Mouse (Mus musculus) thymus, adult 18-20 months (tissue): ENCODE data around the gene Mdk.

Experiments used
- DNase-seq, 2 experiments: peaks; one replicate each; pipeline ENCODE4 v3.0.0; 2022; ENCODE audit warnings: mixed read lengths in 2 of 2

Mdk gene

DNA sequence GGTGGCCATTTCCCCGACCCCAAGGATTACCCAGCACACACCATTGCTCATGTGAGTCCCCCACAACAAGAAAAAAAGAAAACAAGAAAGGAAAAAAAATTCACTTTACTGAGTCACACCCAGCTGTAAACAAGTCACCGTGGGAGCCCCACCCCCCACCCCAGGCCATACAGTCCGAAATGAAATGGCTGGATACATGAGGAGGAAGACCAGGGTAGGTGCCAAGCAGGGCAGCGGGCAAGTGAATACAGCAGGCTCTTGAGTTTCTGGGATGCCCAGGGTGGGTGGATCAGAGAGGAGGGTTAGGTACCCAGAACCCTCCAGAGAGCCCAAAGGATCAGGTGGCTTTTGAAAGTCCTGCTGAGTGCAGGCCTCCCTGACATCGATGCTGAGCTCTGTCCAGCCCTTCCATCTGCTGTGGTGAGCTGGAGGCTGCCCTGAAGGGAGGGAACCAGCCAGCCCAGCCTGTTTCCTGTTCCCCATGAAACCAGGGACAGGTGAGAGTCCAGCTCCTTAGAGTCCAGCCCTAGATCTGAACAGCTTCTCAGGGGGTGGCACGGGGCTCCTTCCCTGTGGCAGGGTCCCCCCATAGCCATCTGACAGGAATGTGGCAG, 747 bp upstream of the Mdk start:
- no peak for DNase-seq

DNA sequence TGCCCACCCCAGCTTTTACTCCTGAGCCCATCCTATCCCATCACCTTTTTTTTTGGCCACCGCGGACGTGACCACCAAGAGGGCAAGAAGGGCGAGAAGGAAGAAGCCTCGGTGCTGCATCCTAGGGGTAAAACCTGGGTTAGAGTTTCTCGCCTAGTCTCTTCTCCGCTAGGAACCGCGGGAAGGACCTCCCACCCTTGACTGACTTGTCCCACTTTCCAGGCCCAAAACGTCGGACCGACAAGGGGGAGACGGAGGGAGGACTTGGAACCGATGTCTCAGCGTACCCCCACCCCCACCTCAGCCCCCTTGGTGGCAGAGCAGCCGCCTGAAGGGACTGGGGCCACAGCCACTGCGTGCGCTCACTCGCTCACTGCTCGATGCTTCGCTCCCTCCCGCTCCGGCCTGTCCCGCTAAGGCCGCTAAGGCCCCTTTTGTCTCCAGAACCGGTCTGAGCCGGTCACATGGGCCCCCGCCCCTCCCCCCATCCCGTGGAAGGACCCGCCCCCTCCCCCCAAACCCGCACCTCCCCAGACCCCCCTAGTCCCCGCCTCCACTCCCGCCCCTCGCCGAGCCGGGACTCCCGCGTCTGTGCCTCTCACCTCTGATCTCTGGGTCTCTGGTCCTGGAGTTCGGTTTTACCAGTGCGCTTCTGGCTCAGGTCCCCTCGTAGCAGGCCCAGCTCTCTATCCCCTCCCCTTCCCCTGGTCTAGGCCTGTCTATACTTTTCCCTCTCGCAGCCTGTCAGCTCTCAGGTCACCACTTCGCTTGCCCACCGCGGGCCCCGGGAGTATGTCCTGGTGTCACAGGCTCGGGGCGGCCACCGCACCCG, 553 bp downstream of the Mdk start:
- no peak for DNase-seq

DNA sequence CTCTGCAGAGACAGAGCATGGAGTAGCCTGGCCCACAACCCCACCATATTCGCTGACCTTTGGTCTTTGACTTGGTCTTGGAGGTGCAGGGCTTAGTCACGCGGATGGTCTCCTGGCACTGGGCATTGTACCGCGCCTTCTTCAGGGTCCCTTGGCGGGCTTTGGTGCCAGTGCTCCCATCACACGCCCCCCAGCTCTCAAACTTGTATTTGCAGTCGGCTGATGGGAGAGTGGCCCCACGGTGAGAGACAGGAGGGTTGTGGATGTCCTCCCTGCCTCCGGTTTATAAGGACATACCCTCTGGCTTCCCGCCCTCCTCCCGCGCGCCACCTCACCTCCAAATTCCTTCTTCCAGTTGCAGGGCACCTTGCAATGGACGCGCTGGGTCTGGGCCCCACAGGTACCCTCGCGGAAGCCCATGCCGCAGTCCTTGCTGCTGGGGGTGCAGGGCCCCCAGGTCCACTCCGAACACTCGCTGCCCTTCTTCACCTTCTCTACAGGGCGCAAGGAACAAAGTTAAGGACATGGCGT, 1.3 kb downstream of the Mdk start:
- DNase-seq = no peak

DNA sequence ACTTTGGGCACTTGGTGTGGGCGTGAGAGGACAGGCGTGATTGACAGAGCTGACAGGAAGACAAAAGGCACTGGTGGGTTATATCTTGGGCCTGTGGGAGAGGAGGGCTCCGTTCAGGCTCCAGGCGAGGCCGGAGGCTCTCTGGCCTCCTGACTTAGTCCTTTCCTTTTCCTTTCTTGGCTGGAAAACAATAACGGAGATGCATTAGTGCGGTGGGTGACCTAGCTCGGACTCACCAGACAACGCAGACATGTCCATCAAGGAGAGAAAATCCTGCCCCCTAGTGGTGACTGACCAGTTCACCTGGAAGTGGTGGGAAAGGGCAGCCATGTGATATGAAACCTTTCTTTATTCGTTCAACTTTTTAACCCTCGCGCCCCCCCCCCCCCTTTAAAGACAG, 2.2 kb downstream of the Mdk start:
- DNase-seq = no peak

DNA sequence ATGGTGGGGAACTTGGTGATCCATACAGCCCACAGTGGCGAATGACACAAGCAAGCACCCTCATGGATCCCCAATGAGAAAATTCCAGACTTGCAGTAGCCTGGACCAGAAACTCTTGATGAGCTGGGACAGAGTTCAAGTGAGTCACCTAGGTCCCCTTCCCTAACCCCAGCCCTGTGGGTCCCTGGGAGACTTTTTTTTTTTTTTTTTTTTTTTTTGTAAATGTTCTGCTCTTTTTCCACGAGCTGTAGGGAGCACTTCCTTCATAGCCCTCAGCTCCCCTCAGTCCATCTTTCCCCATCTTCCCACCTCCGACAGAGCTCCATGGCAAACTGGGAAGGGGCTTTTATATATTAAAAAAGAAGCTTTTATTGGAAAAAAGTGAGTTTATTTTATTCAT, 2.6 kb downstream of the Mdk start:
- no peak for DNase-seq

DNA sequence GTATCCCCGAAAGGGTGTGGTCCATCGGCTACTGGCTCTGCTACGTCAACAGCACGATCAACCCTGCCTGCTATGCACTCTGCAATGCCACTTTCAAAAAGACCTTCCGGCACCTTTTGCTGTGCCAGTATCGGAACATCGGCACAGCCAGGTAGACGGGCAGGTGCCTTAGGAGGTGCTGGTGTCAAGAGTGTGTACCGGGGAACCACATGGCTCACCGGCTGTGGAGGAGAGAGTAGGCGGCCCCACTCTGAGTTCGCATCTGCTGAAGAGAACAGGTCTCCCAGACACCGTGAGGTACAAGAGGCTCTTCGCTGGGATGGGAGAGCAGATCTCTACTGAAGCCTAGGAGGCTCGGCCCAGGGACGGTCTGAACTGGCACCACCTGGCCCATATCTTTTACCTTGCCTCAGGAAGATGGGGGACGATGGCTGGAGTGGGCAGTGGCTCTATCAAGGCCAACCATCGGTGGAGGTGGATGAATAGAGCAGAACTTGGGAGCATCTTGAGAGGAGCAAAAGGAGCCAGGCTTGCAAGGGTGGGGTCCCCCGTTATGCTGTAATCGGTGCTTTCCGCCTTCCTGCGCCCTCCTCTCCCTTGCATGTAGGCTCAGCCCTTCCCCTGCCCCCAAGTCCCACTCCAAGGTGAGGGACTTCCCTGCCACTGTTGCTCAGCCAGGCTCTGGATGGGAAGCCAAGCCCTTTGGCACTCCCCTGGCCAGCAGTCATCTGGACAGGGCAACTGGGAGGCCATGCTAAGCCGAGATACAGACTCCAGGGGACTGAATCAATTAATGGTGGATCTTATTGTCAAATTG, 3.4 kb downstream of the Mdk start:
- DNase-seq = no peak

DNA sequence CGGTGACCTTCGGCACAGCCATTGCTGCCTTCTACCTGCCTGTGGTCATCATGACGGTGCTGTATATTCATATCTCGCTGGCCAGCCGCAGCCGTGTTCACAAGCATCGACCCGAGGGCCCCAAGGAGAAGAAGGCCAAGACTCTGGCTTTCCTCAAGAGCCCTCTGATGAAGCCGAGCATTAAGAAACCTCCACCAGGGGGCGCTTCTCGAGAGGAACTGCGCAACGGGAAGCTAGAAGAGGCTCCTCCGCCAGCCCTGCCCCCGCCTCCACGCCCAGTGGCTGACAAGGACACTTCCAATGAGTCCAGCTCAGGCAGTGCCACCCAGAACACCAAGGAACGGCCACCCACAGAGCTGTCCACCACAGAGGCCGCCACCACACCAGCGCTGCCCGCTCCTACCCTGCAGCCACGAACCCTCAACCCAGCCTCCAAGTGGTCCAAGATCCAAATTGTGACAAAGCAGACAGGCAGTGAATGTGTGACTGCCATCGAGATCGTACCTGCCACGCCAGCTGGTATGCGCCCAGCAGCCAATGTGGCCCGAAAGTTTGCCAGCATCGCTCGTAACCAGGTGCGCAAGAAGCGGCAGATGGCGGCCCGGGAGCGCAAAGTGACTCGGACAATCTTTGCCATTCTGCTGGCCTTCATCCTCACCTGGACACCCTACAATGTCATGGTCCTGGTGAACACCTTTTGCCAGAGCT, 4.1 kb downstream of the Mdk start:
- peak in 1 of 2 experiments; percentile 55 for DNase-seq

DNA sequence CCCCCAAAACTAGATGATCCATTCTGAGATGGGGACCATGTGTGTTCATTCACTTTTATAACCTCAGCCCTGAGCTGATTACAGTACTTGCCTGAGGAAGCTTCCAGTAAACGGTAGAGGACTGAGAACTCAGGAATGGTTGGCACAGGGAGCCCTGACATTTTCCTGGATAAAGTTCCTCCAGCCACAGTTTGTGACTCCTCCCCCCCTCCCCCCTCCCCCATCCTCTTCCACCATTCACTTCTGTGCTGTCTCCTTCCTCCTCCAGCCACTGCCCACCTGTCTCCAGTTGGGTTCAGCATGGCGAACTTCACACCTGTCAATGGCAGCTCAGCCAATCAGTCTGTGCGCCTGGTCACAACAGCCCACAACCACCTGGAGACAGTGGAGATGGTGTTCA, 5.1 kb downstream of the Mdk start, which contains the start of gene Chrm4:
TSS of gene Chrm4 (plus strand) at position 301 of the 400 bp plus-strand sequence.
- no peak for DNase-seq

DNA sequence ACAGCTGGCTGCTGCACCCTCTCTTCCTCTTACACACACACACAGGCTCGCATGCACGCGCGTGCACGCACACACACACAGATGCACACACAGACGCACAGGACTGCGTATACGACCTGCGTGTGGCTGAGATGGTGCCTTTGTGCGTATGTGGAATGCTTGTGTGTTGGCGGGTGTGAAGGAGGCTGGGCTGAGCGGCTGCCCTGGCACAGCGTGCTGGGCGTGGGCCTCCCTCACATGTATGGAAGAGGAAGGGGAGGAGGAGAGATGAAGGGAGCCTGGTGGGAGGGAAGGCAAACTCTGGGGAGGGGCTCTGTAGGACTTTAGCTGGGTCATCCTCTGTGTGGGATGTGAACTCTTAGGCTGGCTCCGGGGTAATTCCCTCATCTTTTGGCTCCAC, 6.7 kb downstream of the Mdk start:
- no peak for DNase-seq

DNA sequence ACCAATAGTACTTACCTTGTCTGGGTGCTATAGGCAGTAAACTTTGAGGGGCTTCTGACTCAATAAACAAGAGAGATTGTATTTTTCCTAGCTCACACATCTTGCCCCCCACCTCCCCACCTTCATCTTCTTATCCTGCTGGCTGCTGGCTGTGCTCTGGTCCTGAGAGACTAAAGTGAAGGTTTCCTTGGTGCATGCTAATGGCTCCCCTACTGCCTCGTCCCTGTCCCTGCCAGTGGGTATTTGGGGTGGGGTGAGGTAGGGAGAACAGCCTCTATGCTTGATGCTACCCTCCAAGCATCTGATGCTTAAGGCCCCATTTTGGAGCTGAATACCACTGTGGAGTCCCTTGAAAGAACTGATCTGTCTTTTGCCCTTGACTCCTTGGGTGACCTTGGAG, 7.4 kb downstream of the Mdk start:
- no peak for DNase-seq

DNA sequence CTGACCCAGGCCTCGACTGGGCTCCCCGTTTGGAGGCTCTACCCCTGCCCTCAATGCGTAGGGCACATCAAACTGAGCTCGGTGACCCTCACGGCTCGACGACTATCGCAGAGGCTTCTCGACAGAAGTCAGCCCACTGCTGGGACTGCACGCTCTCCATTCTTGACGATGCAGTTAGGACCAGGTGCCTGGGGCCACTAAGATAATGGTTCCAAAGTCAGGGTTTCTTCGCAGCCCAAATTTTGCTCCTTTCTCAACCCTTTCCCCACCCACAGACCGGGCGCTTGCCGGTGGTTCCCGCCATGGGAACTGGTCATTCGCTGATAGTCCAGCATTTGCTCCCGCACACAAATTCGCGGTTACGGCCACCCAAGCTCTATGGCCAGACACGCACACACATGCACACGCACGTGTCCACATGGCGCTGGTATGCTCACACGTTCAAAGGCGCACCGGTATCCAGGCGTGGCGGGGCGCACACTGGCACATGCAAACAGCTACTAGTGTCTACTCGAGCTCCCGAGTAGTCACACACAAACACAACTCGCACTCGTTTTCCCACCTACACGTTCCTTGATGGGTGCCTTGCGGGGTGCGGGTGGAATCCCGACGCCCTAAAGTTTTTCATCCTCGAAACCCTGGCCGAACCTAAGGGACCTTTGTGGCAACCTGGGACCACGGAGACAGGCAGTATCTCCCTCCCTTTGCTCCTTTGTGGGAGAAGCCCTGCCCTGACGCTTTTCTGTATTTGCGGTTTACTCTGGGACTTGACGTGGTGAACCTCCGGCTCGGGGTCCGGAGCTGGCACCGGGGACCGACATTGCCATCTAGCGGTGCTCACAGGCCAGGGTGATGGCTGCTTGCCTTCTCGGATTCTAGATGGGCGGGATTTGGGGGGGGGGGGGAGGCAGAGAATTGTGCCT, 8.4 kb downstream of the Mdk start:
- DNase-seq = no peak

DNA sequence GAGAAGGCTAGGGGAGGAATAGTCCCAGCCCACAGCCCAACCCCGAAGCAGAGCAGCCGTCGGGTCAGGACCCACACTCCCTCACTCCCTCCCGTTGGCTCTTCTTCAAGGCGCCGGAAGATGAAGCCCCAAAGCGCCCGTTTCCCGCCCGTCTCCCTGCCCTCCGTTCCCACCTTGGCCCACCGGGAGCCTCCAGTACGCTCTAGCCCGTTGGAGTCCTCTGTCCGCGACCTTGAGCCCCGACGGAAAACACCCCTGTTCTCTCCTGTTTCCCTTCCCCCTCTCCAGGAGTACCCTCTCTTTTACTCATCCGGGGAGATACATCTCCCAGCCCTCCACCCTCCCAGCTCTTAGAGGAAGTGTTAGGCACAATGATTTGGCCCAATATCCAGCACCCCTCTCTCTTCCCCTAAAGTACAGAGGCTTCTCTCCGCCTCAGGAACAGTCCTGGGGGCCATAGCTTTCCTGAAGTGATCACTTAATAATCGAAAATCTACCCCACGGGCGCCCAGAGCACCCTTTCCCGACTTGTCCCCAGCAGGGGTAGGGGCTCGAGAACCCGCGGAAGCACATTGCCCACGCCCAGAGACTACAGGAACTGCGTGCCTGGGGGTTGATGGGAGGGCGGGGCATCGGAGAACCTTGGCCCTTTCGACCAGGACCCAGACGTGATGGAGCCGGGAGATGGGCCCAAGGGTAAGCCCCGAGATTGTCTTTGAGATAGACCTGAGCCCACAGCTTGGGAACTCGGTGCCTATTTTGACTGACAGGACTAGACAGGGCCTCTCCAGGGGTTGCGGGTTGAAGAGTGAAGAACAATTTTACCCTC, 9.3 kb downstream of the Mdk start:
- DNase-seq = no peak

DNA sequence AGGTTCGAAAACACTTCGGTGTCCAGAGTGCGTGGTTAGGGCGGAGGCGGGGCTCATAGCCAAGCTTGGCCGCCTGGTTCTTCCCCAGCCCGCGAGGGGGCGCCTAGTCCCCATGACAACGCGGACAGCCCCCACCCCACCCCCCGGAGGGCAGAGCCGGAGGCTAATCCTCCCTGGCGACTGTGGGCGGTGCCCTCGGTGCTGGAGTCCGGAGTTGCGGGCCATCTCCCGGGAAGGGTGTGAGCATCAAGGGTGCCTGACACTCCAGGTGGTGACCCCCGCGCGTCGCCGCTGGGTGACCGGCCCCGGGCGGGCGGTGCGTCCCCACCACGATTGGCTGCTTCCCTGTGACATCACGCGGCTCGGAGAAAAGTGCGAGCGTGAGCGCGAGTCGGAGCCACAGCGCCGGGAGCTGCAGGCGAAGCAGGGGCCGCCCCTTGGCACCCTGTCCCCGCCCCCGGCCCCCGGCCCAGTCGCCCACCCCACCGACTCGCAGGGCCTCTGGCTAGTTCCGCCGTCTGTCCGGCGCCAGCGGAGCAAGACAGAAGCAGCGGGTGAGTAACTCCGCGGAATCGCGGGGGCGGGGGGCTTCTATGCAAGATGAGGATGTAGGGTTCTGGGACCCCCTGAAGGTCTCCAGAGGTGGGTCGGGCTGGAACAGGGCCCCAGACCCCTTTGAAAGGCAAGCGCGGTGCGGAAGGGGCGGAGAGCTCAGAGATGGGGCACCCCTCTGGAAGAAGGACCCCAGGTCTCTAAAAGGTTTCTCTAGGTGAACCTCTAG, 10.1 kb downstream of the Mdk start:
- DNase-seq = peak in 1 of 2 experiments; percentile 54

DNA sequence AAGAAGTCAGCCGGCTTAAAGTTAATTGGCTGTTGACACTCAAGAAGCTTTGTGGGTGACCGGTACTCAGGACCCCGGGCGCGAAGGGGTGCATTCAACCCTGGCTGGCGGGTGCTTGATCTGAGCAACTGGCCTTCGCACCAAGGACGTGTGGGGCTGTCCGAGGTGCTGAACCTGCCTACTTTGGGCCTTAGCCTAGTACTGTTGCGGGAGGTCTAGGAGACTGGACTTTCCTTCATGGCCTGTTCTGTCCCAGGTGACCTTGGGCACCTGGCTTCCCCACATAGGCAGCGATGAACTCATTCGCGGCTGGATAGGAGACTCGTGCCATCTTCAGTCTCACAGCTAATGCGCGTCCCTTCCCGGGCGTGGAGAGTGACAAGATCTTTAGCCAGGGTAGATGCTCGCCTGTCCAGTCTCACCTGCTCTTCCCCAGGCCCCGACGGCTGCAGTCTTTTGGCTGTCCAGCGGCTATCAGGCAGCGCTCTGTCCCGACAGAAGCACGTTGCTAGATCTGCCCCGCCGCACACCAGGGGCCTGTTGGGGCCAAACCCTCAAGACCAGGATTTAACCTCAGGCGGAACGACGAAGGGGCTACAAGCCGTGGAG, 10.8 kb downstream of the Mdk start:
- DNase-seq = no peak

DNA sequence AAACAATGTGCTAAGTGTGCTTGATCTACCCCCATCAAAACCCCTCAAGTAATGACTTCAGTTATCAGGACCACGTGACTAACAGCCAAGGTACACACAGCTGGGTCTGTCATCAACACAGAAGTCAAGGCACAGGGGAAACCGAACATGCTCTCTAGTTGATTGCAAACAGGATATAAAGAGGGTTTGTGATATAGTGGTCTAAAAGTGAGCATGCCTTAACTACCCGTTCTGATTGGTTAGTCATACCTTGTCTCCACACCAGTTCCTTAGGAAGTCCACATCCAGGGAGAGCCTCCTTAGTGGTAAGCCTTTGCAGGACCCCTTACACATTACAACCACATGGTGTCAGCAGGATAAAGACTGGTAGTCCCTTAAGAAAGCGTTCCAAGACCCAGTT, 12.0 kb downstream of the Mdk start:
- DNase-seq = no peak

DNA sequence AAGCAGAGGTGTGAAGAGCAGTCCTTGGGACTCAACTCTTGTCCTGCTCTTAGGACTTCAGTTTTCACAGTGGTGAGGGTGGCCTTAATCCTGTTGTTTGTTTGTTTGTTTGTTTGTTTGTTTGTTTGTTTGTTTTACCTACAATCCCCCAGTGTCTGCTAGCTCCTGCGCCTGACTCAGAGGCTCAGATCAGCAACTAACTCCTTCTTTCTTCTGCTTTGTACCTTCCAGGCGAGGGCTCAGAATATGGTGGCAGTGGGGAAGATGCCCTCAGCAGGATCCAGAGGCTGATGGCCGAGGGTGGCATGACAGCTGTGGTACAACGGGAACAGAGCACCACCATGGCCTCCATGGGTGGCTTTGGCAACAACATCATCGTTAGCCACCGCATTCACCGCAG, 15.0 kb downstream of the Mdk start:
- no peak for DNase-seq

DNA sequence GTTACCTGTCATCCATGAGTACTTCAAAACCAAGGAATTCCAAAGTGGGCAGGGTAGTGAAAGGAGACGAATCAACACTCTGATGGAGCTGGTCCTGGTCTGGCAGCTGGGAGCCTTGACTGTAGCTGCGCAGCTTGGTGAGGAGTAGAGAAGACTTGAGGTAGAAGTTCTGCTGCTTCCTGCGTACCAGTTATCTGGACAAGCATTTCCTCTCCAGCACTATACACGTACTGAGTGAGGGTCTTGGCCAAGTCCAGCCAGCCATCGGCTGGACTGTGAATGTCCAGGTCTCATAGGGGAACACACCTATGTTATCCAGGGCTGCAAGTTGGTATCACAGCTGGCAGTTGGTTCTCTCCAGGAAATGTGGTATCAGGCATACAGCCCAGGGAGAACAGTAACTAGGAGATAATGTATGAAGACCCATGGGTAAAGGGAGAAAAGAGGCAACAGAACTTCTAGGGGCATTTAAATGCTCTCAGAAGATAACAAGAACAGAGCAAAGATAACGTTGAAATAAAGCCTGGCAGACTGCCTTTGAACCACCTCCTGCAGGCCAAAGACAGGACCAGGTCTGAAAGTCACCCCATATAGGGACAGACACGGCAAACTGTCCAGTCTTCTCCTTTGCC, 15.6 kb downstream of the Mdk start:
- DNase-seq = no peak

DNA sequence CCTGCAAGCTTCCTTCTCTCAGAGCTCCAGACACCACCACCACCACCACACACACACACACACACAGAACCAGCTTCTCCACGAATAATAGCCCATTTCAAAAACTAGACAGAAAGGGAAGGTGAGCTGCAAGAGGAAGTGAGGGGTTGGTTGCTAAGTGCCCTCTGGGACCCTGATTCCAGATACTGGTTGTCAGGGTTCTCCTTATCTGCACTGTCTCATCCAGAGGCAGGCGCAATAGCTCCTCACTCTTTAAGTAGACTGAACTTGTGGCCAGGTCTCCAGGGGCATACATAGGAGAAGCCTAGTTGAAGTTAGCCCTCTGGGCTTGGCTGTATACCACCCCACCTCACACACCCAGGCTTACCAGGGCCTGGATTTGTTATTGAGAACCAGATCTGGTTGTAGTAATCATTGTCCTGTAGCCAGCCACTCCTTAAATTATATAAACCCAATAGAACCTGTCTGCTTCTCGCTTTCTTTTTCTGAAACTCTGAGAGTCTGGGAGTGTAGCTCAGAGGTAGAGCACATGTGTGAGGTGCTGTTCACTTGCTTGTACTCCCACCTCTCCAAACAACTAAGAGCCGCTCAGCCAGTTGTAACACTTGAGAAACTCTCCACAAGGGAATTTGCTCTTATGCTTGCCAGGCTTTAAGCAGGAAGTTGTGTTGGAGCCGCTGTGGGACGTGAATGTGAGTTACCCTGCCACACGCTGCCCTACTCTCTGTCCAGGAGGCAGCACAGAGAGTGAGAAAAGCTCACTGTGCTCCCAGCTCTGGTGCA, 18.6 kb downstream of the Mdk start:
- DNase-seq = no peak
